Mouse (Mus musculus) testis, postnatal 10 days (tissue): ENCODE results near the gene Slc25a20.
A peak's percentile ranks its signal among the peaks of the same experiment; 100 is the strongest.

Experiments used
- DNase-seq: peaks from one replicate; pipeline ENCODE4 v3.0.0; 2021; ENCODE audit warnings: low spot score

Slc25a20 gene

DNA sequence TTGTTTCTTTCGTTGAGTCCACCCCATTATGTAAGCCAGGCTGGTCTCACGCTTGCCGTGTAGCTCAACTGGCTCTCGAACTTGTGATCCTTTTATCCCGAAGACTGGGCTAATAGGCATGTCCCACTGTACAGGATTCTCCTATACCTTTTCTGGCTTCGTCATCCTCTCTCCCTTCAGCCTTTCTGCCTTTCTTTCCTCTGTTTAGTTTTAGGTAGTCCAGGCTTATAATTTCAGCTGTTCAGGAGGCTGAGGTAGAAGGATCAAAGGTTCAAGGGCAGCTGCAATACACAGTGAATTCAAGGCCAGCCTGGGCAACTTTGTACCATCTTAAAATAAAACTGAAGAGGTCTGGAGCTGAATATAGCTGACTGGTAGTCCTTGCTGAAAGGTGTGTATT, 25.3 kb downstream of the Slc25a20 start:
- DNase-seq, result no peak

DNA sequence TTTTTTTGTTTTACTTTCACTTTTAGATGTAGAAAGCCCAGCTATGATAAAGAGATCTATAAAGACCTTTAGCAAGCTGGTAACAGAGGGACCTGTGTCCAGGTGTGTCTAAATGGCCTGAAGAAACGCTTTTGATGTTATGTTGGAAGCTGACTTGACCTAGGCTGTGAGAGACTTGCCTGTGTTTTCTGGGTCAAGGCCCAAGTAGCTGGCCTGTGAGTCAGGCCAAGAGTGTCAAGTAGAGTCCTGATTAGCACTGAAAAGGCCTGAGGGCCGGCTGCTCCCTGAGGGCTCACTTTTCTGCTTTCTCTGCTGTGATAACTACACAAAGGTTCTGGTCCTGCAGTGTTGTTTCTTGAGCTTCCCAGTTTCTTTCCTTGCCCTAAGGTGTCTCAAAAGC, 25.8 kb downstream of the Slc25a20 start:
- DNase-seq, result no peak

DNA sequence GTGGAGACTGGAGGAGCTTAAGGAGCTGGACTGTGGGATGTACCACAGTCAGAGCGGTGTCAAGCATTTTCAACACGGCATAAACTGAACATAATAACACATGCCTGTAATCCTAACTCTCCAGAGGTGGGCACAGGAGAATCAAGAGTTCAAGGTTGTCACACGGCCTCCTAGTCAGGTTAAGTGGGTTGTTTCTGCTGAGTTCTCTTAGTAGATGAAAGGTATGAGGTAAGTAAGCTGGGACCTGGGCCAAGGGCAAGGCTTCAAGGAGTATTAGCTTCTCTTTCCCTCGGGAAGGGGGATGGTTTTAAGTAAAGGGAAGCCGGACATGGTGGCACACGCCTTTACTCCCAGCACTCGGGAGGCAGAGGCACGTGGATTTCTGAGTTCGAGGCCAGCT, 26.6 kb downstream of the Slc25a20 start:
- no peak for DNase-seq

DNA sequence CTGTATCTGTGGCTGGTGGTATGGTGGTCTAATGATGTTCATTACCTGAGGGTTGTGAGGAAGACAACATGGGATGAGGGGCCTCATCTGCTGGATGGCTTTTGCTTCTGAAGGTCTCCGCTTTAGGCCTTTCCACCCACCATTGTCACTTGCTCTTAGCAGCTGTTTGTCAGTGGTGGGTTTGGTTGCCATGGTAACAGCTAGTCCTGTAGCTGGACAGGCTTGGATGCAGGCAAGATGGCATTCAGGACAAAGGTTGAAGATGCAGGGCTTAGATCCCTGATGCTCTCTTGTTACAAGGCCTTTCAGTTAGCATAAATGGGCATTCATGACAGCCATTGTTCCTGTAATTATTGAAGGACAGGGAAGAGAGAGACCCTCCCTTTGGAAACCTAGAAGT, 27.2 kb downstream of the Slc25a20 start, which contains the start of gene Prkar2a:
Gene Prkar2a, plus strand, starts transcription at position 209 of the 400 bp plus-strand sequence.
- DNase-seq, result no peak

DNA sequence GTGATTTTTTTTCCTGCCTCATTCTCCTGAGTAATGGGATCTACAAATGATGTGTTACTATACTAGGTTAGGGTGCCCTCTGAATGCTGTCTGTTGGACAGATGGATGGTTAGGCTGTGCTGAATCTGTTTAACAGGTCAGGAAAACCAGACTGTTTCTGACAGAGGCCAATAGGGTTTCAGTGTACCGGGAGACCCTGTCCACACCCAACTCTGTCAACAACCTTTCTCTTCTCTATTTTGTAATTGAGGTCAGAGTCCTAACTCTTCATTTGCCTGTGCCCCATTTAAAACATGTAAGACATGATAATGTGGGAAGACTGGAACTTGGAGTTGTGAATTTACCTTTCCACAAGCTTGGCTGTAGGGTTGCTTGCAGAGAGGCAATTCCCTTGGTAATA, 28.1 kb downstream of the Slc25a20 start:
- DNase-seq, result no peak

DNA sequence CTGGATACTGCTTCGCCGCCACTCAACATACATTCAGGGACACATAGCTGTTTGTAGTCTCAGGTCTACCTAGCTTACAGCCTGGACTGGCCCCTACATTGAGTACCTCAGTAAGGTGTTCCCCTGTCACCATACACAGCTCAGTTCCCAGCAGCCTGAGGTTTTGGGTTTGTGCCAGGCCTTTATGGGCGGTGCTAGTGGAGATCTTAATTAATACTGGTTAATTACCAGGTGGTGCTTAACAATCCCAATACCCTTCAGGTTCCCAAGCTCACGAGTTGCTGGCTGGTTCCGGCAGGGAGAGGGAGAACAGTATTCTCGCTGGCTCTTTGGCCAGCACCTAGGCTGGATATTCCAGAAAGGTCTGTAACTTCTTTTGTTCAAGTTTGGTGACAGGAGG, 29.0 kb downstream of the Slc25a20 start:
- DNase-seq, result no peak

DNA sequence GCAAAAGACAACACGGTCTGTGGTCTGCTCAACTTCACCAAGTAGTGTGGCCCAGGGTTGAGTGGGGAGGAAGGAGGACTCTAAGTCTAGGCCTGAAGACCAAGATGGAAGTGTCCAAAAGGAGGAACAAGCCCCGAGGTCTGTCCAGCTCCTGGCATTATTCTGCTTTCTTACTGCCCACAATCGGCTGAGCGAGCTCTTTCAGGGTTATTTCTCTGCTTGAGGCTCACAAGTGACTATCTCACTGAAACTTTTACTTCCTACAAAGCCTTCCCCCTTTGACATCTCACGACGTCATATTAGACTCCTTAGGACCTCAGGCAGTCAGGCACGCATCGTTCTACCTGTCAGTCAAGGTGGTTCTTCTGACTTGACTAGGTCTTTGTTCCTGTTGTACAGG, 29.5 kb downstream of the Slc25a20 start:
- no peak for DNase-seq

DNA sequence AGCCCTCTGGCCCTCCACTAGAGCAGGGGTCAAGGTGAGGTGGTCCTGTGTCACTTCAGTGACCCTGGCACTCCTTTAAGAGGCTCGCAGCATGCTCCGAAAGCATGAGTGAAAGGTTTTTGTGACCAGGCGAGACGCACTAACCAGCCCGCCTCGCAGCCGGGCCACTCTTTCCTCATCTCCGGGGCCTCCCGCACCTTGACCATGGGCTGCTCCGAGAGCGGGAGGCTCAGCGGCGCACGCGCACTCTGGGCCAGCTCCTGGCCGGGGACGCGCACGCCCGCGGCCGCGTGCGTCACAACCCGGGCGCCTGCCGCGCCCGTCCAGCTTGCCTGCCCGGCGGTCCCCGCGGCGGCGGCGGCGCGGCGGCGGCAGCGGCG, 29.9 kb downstream of the Slc25a20 start:
- peak; percentile 91 for DNase-seq

DNA sequence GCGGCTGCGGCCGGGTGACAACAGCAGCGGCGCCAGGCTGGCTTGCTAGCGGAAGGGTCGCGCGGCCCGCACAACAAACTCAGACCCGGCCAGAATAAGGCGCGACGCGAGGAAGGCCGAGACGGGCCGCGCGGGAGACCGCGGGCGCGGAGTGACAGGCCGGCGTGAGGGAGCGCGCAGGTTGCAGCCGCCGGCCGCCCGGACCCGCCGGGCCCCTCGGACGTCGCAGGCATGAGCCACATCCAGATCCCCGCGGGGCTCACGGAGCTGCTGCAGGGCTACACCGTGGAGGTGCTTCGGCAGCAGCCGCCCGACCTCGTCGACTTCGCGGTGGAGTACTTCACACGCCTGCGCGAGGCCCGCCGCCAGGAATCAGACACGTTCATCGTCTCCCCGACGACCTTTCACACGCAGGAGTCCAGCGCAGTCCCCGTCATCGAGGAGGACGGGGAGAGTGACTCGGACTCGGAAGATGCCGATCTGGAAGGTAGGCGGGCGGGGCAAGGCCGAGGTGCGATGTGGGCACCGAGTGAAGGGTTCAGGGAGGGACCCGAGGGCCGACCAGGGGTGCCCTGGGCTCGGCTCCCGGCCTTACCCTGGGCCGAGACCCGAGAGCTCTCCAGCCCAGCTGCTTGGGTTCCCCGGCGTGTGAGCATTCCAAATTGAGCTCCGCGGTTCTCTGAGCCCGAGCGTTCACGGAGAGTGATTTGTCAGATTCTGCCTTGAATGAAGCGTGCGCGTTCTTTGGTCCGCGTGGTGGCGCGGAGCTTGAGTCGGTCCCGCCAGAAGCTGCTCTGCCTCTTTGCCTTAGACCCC, 30.5 kb downstream of the Slc25a20 start:
- DNase-seq, result peak; percentile 73

DNA sequence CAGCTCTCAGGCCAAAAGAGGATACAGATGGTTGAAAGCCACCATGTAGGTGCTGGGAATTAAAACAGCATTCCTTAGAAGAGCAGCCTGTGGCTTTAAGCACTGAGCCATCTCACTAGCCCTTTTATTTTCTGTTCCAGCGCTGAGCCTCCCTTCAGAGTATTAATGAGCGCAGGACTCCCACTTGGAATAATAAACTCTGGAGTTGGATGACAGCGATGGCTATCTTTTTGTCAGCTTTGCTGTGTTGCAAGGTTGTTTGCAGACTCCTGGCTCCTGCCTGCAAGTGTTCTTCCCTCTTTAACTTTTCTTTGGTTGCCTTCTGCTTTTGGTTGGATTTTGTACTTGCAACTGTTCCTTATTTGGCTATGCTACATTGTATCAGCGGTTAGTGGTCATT, 32.1 kb downstream of the Slc25a20 start:
- DNase-seq, result no peak

DNA sequence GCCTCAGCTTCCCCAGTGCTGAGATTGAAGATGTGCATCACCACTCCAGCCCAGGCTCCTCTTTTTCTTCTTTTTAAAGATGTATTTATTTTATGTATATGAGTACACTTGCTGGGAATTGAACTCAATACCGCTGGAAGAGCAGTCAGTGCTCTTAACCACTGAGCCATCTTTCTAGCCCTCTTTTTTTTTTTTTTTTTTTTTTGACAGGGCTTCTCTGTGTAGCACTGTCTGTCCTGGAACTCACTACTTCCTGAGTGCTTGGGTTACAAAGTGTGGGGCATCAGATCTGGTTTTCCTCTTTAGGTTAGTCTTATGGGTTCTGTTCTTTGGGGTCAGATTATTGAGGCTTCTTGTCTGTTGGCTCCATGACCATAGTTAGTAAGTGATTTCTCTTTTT, 32.6 kb downstream of the Slc25a20 start:
- no peak for DNase-seq

DNA sequence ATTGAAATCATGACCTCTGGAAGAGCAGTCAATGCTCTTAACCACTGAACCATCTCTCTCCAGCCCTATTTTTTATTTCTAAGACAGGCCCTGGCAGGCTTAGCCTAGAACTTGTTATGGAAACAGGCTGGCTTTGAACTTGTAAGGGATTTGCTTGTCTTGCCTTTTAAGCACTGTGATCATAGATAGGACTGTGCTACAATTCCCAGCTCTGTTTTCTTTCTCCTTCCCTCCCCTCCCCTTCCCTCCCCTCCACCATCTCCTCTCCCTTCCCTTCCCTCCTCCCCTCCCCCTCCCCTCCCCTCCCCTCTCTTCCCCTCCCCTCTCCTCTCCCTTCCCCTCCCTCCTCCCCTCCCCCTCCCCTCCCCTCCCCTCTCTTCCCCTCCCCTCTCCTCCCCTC, 40.6 kb downstream of the Slc25a20 start:
- no peak for DNase-seq

DNA sequence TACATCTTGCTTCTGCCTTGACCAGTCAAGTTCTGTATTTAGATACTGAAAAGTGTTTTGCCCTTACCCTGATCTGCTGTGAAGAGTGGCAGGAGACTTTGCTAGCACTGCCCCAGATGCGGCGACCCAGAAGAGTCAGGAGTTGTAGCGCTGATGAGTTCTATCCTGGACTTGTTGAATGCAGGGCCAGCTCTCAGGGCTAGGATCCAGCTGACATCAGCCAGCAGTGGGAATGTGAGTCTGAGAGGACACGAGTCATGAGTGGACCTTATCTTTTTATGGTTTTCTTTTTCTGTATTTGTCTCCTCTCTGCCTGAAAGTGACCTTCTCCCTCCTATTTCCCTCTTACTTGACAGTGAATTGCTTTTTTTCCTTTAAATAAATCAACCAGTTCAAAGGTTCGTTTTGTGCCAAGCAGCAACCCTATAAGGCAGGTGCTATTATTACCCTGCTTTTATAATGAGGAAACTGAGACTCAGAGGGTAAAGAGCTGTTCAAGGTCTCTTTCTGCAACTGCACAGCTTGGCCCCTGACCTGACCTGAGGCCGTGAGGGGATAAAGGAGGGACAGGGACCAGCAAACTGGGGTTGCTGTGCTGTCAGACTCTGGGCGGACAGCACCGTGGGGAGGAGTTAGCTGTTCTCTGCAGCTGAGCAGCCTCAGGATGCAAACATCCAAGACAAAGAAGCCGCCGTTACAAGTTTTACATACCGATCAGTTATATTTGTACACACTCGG, 41.7 kb downstream of the Slc25a20 start:
- no peak for DNase-seq

DNA sequence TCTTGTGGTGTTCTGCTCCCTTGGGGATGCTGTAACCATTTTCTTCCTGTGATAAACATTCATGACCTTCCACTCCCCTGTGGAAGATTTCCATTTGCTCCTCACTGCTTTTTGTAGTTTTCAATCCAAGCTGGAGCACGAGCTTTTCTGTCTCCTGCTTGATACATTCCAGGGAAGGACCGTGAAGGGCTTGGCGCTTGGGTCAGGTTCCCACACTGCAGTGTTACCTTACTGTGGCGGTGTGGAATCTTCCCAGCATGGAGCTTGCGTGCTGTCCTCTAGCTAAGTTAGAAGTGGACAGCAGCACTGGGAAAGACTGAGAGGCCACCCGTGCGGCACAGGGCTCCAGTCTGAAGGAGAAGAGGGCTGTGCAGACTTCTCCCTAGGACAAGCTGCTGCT, 42.7 kb downstream of the Slc25a20 start:
- DNase-seq, result no peak

DNA sequence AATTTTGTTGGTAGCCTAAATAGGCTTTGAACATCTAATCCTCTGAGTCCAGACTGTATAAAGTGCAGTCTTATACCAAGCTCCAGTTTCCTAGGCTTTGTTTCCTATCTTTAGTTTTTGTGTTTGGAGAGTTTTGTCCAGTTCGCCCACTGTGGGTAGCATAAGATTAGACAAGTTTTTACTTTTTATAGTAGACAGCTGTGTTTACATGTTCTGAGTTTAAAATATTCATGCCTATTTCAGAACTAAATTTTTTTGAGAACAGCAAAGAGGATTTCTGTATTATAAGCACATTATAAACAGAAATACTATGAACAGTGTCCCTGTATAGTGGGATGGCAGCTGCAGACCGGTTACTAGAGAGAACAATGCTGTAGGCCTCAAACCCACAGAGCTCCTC, 45.3 kb downstream of the Slc25a20 start:
- DNase-seq, result no peak

DNA sequence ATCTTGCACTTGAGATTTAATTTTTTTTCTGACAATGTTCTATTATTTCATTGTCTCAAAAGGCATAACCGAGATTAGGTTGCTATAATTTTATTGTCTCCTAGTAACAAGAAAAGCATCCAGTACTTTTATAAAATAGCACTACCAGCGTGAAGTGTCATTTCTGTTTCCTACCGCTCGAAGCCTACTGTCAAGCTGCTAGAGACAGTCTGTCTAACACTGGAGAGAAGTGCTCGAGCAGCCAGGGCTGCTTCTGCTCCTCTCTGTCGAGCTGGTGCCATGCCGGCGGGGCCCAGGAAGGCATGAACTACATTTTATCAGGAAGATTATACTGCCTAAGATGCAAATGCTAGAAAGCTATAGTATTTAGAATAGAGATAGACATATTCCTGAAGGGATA, 46.9 kb downstream of the Slc25a20 start:
- no peak for DNase-seq

DNA sequence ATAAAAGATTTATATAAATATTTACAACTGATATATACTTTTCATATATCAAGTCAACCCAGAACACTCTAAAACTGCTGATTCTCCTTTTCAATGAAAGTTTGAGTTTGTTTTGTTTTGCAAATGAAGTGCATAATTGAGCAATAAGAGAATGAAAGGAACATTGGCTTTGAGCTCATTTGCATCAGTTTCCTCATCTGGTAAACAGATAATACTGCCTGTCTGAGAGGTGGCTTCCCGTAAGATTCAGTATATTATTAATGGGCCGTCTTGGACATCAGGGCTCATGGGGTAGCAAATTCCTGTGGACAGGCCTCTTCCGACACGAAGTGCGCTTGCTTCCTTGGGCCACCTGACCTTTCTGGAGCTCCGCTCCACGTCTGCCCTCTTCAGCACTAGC, 48.9 kb downstream of the Slc25a20 start:
- no peak for DNase-seq

DNA sequence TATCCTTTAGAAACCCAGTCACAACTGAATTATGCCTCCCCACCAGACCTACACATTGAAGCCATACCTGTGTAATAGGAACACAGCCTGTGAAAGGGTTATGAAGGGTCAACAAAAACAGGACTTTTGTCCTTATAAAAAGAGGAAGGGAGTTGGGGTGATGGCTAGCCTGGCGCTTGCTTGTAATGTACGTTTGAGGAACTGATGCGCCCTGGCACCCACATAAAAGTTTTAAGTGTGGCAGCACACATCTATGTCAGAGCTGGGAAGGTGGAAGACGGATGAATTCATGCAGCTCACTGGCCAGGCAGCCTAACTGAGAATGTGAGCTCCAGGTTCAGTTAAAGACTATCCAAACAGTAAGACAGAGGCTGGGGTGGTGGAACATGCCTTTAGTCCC, 54.3 kb downstream of the Slc25a20 start:
- DNase-seq, result no peak

DNA sequence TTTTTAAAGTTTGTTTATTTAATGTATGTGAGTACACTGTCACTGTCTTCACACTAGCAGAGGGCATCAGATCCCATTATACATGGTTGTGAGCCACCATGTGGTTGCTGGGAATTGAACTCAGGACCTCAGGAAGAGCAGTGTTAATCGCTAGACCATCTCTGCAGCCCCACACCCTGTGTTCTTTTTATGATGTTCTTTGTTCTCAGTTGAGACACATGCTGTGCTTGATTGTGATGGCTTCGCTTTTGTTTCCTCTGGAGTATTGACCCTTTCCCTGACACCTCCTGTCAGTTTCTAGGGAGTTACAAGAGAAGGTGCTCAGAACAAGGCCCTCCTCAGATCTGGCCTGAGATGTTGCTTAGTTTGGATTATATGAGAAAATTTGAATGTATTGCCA, 61.9 kb downstream of the Slc25a20 start:
- no peak for DNase-seq

DNA sequence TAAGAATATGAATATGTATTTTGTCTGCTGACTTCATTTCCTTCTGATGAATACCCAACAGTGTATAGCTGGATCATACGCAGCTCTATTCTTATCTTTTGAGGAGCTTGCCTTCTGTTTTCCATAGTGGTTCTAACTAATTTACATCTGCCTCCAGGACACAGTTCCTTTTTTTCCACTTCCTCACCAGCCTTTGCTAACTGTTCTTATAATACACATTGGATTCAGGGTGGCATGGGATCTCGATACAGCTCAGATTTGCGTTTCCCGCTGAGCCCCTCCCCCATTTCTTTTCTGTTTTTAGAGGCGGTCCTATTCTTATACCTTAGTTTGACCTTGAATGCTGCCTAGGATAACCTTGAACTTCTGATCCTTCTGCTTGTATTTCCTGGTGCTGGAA, 64.2 kb downstream of the Slc25a20 start:
- DNase-seq, result no peak

DNA sequence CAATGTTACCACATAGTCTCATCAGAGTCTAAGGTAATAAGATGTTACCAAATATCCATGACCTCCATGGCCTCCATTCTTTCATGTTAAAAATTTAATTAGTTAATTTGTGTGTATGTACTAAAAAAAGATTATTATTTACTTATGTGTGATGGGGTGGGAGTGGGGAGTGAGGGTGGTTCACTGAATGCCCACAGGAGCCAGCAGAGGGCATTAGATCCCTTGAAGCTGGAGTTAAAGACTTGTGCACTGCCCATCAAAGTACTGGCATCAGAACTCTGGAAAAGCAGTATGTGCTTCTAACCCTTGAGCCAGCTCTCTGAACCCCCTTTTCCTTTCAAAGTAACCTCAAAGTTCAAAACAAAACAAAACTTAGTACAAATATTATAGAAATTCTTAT, 67.2 kb downstream of the Slc25a20 start:
- no peak for DNase-seq

DNA sequence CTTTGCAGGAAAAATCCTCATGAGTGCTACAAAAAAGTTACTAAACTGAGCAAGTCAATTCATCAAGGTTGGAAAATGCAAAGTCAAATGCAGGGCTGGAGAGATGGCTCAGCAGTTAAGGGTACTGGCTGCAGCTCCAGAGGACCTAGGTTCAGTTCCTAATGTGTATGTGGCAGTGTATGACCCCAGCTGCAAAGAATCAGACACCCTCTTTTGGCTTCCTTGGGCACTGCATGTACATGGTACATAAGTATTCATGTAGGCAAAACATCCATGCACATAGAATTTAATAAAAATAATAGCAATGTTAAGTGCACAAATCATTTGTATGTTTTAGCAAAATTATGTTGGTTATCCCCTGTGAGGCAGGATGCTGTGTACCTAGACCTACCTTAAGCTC, 70.6 kb downstream of the Slc25a20 start:
- no peak for DNase-seq
